Mouse (Mus musculus) heart, embryonic 10.5 days (tissue): ENCODE measurements at regions not wholly inside any gene's neighbourhood (a gene's known extent, or its start where the extent isn't known, plus 50 kb on each side); places are given as distances from the start of the nearest gene placed in this dataset.

Experiments used
- DNase-seq: peaks from one replicate; pipeline ENCODE4 v3.0.0-alpha.2; 2017; ENCODE audit warnings: low spot score
- H3K27ac ChIP-seq: fragments of 300-500 bp; sonication (generic); 2 replicates; pipeline ENCODE4 v1.5.1; 2016; ENCODE audit warnings: mild to moderate bottlenecking
- H3K27me3 ChIP-seq: fragments of 300-500 bp; sonication (generic); 2 replicates; pipeline ENCODE4 v1.6.1; 2016; ENCODE audit warnings: mild to moderate bottlenecking; ENCODE audit not compliant: poor library complexity, insufficient read depth, severe bottlenecking
- H3K36me3 ChIP-seq: fragments of 300-500 bp; sonication (generic); 2 replicates; pipeline ENCODE4 v1.6.1; 2016; ENCODE audit warnings: mild to moderate bottlenecking, moderate library complexity
- H3K4me1 ChIP-seq: fragments of 300-500 bp; sonication (generic); 2 replicates; pipeline ENCODE4 v1.6.1; 2016; ENCODE audit warnings: mild to moderate bottlenecking
- H3K4me3 ChIP-seq: fragments of 300-500 bp; sonication (generic); 2 replicates; pipeline ENCODE4 v1.5.1; 2016; ENCODE audit warnings: mild to moderate bottlenecking, moderate library complexity
- H3K9me3 ChIP-seq: fragments of 300-500 bp; sonication (generic); 2 replicates; pipeline ENCODE4 v1.6.1; 2016; ENCODE audit warnings: mild to moderate bottlenecking, moderate library complexity
- WGBS: fragments of 180-500 bp; shearing (Covaris S2); methylation state at CpG from one replicate; pipeline ENCODE4 v1.1.7; 2016; 5-methylcytosine and 5-hydroxymethylcytosine counted together

GRCm38 (mm10) chr3:60698189-60698588 is 225.6 kb downstream of the Mbnl1 start:
- no peaks in the 10 kb centered on the region for H3K4me1 ChIP-seq
- no peaks in the 10 kb centered on the region for H3K36me3 ChIP-seq
- no peak overlapping the region for H3K4me3 ChIP-seq
- no peaks in the 10 kb centered on the region for H3K27me3 ChIP-seq
- DNase-seq = no peak
- no peak overlapping the region for H3K27ac ChIP-seq
- no peaks in the 10 kb centered on the region for H3K9me3 ChIP-seq

DNA sequence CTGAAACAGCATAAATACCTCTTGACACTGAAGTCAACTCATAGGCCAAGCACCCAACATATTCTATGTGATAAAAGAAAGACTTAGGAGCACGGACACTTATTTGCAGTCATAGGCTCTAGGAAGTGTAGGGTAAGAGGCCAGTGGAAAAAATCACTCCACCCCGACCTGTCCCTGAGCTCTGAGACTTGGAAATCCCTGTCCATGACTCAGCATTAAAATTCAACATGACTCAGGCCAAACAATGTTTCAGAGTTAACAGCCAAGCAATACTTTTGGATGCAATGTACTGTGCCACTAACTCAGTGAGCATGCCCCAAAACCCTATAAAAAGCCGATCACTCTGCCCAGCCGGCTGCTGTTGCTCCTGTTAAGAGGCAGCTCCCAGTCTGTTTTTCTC is 234.5 kb downstream of the Mbnl1 start:
- no peak overlapping the region for H3K4me3 ChIP-seq
- no peak overlapping the region for H3K27ac ChIP-seq
- no peaks in the 10 kb centered on the region for H3K9me3 ChIP-seq
- no peaks in the 10 kb centered on the region for H3K36me3 ChIP-seq
- no peaks in the 10 kb centered on the region for H3K27me3 ChIP-seq
- DNase-seq = no peak
- no peaks in the 10 kb centered on the region for H3K4me1 ChIP-seq
- WGBS = 83% methylated on average over 4 of the region's 4 CpGs

DNA sequence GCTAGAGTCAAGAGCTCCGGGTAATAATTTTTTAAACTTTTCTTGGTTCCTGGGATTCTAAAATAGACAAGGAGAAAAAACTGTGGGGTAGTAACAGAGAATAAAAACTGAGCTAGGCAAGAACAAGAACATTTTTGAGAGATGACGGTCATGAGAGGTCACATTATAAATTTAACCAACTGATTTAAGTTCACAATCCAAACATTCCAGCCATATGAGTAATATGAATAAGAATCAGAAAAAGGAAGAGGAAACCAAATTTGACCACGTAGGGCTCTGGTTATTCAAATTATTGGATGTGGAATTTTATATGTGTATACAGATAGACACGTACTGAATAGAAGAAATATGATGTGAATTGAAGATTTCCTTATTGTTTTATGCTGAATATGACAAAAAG is 240.3 kb downstream of the Mbnl1 start:
- 80% methylated on average over 4 of the region's 4 CpGs for WGBS

DNA sequence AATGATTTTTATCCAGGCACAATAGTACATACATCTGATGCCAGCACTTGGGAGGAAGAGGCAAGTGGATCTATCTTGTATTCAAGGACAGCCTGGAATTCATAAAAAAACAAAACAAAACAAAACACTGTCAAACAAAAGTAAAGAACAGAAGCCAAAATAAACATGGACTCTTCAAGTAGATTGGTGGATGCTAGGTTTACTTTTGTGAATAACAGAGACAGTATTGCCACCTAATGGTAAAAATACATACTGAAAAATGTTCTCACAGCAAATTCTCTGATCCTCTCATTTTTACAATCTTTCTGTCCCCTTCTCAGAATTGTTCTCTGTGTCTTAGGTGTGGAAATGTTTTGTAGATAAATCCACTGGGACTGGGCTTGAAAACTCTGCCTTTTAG is 247.7 kb downstream of the Mbnl1 start:
- Histone ChIP-seq H3K27me3 (no peaks in the 10 kb centered on the region), H3K4me3 (no peak overlapping the region), H3K9me3 (no peaks in the 10 kb centered on the region), H3K36me3 (no peaks in the 10 kb centered on the region), H3K27ac (no peak overlapping the region), H3K4me1 (no peaks in the 10 kb centered on the region)
- no peak for DNase-seq

More for the DNA sequence above, 240.3 kb downstream of the Mbnl1 start:
- Histone ChIP-seq H3K27me3 (no peaks in the 10 kb centered on the region), H3K36me3 (no peaks in the 10 kb centered on the region), H3K4me1 (no peaks in the 10 kb centered on the region), H3K4me3 (no peak overlapping the region), H3K9me3 (no peaks in the 10 kb centered on the region), H3K27ac (no peak overlapping the region)
- DNase-seq = no peak

GRCm38 (mm10) chr3:60731331-60731730 is 258.7 kb downstream of the Mbnl1 start:
- no peak for DNase-seq
- Histone ChIP-seq H3K36me3 (no peaks in the 10 kb centered on the region), H3K27me3 (no peaks in the 10 kb centered on the region), H3K4me1 (no peaks in the 10 kb centered on the region), H3K27ac (no peak overlapping the region), H3K9me3 (no peaks in the 10 kb centered on the region), H3K4me3 (no peak overlapping the region)
- WGBS = 84% methylated on average over 1 of the region's 1 CpGs

DNA sequence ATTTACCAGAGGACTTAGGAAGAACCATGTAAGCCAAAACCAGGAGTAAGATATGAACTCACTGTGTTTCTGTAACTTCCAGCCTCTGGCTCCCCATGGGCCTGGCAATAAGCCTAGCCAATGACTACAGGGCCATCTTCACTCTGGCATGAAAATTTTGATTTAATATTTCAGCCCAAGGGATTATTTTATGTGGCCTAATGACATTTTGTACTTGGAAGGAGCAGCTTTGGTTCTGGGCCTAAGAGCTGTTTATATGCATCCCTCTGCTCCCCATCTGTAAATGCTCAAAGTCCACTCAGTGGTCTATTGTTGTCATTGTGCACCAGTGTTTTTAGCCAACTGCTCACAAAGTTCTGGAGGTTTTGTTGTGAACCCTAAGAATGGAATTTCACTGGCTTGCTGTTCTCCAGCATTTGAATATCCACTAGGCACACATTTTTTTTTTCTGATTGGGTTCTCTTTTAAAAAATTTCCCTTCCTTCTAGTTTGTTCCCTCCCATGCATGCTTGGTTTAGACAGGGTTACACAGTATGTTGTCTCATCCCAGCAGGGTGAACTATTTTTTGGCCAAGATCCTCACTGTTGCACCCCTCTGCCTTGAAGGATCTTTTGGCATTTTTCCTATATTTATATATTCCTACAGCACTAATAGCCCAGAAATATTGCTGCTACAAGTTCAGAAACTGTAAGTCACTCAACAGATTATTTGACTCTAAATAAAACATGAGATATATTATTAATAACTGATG is 261.9 kb upstream of the P2ry1 start:
- Histone ChIP-seq H3K9me3 (no peaks in the 10 kb centered on the region), H3K27ac (no peak overlapping the region), H3K4me1 (no peaks in the 10 kb centered on the region), H3K4me3 (no peak overlapping the region), H3K36me3 (no peaks in the 10 kb centered on the region), H3K27me3 (no peaks in the 10 kb centered on the region)
- no peak for DNase-seq

DNA sequence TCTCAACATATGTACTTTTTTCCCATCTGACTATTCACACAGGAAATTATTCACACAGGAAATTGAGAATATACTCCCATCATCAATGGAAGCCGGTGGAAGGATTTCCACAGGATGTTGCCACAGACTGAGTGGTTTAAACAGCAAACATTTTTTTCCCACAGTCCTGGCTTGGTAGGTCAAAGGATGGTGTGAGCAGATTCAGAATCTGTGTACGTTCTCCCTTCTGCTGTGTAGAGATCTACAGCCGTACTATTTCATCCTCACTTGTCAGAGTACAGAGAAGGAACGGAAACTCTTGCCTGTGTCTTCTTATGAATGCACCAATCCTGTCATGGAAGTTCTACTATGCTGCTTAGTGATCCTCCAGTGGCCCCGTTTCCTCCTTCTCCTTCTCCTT is 261.2 kb upstream of the P2ry1 start:
- WGBS = 78% methylated on average over 5 of the region's 5 CpGs
- no peak overlapping the region for H3K27ac ChIP-seq
- no peaks in the 10 kb centered on the region for H3K36me3 ChIP-seq
- no peaks in the 10 kb centered on the region for H3K27me3 ChIP-seq
- H3K9me3 ChIP-seq = no peaks in the 10 kb centered on the region
- no peak for DNase-seq
- H3K4me3 ChIP-seq = no peak overlapping the region
- no peaks in the 10 kb centered on the region for H3K4me1 ChIP-seq

- H3K36me3 ChIP-seq = no peaks in the 10 kb centered on the region
- no peaks in the 10 kb centered on the region for H3K9me3 ChIP-seq
- DNase-seq = no peak
- 71% methylated on average over 2 of the region's 2 CpGs for WGBS
- H3K27me3 ChIP-seq = no peaks in the 10 kb centered on the region
- no peak overlapping the region for H3K4me3 ChIP-seq
- H3K27ac ChIP-seq = no peak overlapping the region
- H3K4me1 ChIP-seq = no peaks in the 10 kb centered on the region
Observed at GRCm38 (mm10) chr3:60742232-60742631, 260.4 kb upstream of the P2ry1 start.

DNA sequence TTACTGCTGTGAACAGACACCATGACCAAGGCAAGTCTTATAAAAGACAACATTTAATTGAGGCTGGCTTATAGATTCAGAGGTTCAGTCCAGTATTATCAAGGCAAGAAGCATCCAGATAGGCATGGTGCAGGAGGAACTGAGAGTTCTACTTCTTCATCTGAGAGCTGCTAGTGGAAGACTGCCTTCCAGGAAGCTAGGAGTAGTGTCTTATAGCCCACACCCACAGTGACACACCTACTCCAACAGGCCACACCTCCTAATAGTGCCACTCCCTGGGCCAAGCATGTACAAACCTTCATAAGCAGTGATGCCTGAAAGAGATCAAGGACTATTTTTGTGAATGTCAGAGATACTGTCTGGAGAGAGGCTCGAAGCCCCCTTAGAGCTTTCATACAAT is 257.5 kb upstream of the P2ry1 start:
- H3K27me3 ChIP-seq = no peaks in the 10 kb centered on the region
- no peak overlapping the region for H3K27ac ChIP-seq
- WGBS = 87% methylated on average over 1 of the region's 1 CpGs
- DNase-seq = no peak
- no peaks in the 10 kb centered on the region for H3K4me1 ChIP-seq
- no peak overlapping the region for H3K4me3 ChIP-seq
- no peaks in the 10 kb centered on the region for H3K9me3 ChIP-seq
- H3K36me3 ChIP-seq = no peaks in the 10 kb centered on the region

GRCm38 (mm10) chr3:60758568-60758967 is 244.0 kb upstream of the P2ry1 start:
- no peak for DNase-seq
- no peaks in the 10 kb centered on the region for H3K4me1 ChIP-seq
- no peak overlapping the region for H3K27ac ChIP-seq
- no peak overlapping the region for H3K4me3 ChIP-seq
- no peaks in the 10 kb centered on the region for H3K27me3 ChIP-seq
- WGBS = 64% methylated on average over 2 of the region's 2 CpGs
- H3K9me3 ChIP-seq = no peaks in the 10 kb centered on the region
- H3K36me3 ChIP-seq = no peaks in the 10 kb centered on the region

GRCm38 (mm10) chr3:60759046-60759445 is 243.5 kb upstream of the P2ry1 start:
- H3K36me3 ChIP-seq = no peaks in the 10 kb centered on the region
- no peak overlapping the region for H3K27ac ChIP-seq
- no peak overlapping the region for H3K4me3 ChIP-seq
- H3K9me3 ChIP-seq = no peaks in the 10 kb centered on the region
- H3K27me3 ChIP-seq = no peaks in the 10 kb centered on the region
- no peaks in the 10 kb centered on the region for H3K4me1 ChIP-seq
- no peak for DNase-seq

- H3K27me3 ChIP-seq = no peaks in the 10 kb centered on the region
- no peaks in the 10 kb centered on the region for H3K9me3 ChIP-seq
- no peak for DNase-seq
- WGBS = 58% methylated on average over 4 of the region's 4 CpGs
- no peaks in the 10 kb centered on the region for H3K4me1 ChIP-seq
- no peak overlapping the region for H3K27ac ChIP-seq
- no peaks in the 10 kb centered on the region for H3K36me3 ChIP-seq
- no peak overlapping the region for H3K4me3 ChIP-seq
Observed at GRCm38 (mm10) chr3:60762874-60763273, 239.7 kb upstream of the P2ry1 start.

DNA sequence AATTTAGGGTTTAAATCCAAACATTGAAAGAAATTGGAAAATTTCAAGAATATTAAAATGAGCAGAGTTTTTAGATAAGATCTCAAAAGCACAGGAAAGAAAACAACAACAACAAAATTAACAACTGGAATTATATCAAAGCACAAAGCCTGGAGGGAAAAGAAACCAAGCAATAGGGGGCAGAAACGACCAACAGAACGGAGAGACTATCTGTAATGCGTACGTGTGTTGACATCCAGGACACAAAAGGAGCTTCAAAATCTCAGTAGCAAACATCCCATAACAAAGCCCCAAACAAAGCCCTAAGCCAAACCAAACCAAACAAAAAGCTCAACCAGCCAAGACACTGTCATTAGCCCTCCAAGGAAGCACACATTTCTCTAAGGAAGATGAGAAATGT is 237.5 kb upstream of the P2ry1 start:
- no peaks in the 10 kb centered on the region for H3K4me1 ChIP-seq
- H3K27me3 ChIP-seq = no peaks in the 10 kb centered on the region
- H3K9me3 ChIP-seq = no peaks in the 10 kb centered on the region
- H3K27ac ChIP-seq = no peak overlapping the region
- no peak for DNase-seq
- 51% methylated on average over 4 of the region's 4 CpGs for WGBS
- H3K4me3 ChIP-seq = no peak overlapping the region
- no peaks in the 10 kb centered on the region for H3K36me3 ChIP-seq

GRCm38 (mm10) chr3:60768996-60769395 is 233.6 kb upstream of the P2ry1 start:
- Histone ChIP-seq H3K9me3 (no peaks in the 10 kb centered on the region), H3K36me3 (no peaks in the 10 kb centered on the region), H3K27ac (no peak overlapping the region), H3K4me1 (no peaks in the 10 kb centered on the region), H3K27me3 (no peaks in the 10 kb centered on the region), H3K4me3 (no peak overlapping the region)
- no peak for DNase-seq
